Mouse (Mus musculus) frontal cortex, postnatal 36 days (tissue): ENCODE results near the gene Hsd17b14.
A peak's percentile ranks its signal among the peaks of the same experiment; 100 is the strongest.

Experiments used
- DNase-seq, 2 experiments: peaks; one replicate each; pipeline ENCODE4 v3.0.0; 2022; ENCODE audit warnings: low spot score in 2 of 2

The Hsd17b14 gene

DNA sequence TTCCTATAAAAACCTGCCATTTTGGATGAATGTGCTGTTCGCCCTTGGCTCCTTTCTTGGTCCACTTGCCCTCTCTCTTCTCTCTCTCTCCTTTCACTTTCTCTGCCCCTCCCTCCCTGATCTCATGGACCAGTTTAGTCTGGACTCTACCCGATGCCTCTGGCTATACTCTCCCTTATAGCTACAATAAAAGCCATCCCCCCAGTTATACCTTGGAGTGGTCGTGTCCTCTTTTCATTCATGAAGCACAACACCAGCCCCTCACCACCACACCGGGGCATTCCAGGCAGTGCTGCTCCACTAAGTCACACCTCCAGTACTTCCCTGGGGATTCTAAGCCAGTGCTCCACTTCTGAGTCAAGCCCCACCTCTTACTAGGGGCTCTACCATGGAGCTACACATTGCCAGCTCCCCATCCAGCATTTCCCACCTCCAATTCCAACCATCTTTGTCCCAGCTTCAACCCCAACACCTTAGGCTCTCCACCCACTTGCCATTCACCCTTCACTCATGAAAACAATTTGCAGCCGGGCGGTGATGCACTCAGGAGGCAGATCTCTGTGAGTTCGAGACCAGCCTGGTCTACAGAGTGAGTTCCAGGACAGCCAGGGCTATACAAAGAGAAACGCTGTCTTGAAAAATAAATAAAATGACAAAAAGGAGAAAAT lies 12.6 kb downstream of the Hsd17b14 start:
- no peak for DNase-seq

DNA sequence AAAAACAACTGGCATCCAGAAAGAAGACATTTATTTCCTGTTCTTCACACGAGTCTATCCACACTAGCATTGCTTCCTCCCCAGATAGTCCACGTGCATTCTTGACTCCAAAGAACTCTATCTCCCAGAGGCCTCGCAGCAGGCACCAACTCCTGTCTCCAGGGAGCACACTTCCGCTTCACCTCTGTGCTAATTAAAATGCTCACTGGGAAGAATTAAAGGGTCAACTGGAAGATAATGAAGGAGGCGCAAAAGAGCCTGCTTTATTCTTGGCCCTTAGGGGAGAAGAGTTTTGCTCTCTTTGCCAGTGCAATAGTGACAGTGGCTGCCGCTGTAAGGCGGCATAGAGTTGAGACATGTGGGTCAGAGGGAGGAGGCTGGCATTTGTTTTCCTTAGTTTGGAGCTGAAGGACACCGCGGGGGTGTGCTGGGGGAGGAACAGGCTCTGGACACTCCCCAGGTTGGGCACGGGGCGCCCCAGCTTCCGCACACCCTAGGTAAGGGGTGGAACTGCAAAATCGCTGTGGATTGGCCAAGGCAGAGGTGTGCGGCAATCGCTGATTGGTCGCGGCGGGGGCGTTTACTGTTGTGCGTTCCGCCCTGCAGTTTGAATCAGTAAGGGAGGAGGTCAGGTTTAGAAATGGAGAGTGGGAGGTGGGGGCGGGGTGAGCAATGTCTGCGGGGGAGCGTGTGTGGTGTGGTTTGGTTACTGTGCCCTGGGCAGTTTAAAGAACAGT lies 13.3 kb downstream of the Hsd17b14 start:
- peak; percentile 85 to 90 for DNase-seq

DNA sequence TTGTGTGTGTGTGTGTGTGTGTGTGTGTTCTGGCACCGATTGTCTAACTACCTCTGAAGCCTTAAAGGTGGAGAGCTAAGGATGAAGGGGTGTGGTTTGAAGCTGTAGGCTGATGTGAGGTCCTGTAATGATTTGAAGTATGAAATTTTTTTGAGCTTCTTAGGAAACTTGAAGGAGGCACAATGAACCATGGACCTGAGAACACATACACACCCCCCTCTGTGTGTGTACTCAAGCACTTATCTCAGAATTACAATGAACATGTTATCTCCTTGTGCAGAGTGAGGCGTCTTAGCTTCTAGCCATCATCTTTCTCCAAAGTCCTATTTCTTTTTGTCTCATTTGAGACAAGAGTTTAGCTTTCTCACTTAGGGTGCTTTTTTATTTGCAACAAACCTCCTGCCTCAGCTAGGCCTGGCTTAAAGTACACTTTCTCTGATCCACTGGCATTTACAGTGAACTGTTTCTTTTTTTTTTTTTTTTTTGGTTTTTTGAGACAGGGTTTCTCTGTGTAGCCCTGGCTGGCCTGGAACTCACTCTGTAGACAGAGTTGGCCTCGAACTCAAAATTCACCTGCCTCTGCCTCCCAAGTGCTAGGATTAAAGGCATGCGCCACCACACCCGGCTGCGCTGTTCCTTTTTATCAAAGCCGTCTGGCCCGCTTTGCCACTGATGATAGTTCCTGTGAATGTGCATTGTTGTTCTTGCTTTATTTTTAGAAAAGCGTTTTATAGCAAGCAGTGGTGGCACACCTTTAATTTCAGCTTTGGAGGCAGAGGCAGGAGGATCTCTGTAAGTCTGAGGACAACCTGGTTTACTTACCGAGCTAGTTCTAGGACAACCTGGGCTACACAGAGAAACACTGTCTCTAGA lies 14.1 kb downstream of the Hsd17b14 start:
- no peak for DNase-seq

DNA sequence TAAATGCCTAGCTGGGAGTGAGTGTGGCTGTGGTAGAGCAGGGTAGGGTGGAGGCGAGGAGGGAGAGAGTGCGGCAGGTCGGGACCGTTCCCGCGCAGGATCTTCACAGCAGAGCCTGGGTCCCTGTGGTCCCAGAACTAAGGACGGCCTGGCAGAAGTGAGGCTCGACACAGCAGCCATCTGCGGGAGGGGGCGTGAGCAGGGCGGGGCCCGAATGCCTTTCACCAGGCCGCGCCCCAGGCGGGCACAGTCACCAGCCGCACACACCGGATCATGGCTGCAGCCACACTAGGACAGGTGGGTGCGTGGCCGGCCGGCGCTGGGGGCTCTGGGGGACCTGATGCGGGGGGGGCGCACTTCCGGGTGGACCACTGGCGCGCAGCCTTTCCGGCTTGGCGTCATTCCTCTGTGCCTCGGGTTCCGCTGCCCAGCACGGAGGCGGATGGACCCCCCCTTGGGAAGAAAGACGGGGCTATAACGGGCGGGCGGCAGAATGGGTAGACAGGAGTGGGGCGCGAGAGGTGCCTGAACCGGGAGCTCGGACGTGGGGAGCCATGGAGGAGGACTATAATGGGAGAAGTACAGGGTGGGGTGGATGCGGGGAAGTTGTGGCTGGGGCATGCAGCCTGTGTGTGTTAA lies 15.5 kb downstream of the Hsd17b14 start, which contains the start of gene Bcat2:
Bcat2 (plus strand) TSS at position 51 of the 639 bp plus-strand sequence.
- DNase-seq = peak; percentile 51 to 53

DNA sequence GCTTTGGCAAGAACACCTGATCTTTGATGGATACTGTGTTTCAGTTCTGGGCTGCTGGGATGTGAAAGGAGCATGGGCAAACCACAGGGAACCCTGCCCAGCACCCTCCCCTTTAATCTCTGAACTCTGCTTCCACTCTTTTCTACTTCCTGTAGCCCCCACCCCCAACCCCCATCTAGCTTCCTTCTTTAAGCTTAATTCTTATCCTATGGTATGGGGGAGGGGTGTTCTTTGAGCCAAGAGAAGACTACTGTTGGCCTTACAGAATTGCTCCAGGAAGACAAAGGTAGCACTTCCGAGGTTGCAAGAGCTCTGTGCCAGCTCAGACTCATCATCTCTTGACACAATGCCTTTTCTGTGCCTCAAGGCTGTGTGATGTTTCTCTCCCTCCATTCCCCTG lies 17.3 kb downstream of the Hsd17b14 start:
- no peak for DNase-seq

DNA sequence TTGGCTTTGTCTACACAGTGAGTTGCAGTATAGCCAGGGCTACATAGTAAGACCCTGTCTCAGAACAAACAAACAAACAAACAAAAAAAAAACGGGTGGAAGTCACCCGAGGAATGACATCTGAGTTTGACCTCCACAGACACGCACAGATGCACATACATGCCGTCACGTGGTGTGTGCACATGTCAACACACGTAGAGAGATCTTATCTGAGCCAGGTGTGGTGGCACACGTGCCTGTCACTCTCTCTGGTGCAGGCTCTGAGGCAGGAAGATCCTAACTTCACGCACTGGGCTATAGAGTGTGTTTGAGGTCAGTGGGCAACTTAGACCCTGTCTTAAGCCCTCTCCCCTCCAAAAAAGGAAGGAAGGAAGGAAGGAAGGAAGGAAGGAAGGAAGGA lies 19.3 kb downstream of the Hsd17b14 start:
- no peak for DNase-seq

DNA sequence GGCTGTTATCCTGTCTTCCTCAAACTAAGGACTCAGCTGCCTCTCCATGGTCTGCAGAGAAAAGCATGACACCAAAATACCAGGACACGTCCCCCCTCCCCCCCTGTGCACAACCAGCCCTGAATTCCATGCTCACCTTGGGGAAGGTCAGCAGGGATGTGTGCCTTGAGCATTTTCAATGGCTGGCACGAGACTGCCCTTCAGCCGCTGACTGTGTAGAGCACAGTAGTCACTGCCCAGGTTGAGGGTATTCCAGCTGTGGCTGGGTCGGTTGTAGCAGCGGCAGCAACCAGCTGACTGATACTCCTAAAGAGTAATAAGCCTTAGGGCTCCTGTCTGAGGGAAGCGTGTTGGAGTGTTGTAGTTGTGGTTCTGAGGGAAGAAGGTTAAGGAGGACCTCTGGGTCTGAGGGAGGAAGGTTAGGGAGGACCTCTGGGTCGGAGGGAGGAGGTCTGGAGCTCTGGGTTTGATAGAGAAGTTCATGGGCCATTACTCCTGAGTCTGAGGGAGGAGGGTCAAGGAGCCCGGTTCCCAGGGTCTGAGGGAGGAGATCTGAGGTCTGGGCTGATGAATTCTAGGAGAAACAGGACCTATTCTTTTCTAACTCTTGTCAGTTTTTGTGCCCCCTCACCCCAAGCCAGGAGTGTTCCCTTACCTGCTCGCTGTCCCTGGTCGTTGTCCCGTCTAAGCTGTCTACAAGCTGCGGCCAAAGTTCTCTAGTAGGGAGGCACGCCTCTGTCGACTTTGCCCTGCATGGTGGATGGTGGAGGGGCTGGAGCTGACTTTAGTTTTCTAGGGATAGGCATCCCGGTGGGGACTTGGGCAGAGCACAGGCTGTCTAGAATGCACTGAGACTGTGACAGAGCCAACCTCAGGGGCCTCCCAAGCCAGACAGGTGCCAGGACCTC lies 20.0 kb downstream of the Hsd17b14 start:
- DNase-seq = no peak

DNA sequence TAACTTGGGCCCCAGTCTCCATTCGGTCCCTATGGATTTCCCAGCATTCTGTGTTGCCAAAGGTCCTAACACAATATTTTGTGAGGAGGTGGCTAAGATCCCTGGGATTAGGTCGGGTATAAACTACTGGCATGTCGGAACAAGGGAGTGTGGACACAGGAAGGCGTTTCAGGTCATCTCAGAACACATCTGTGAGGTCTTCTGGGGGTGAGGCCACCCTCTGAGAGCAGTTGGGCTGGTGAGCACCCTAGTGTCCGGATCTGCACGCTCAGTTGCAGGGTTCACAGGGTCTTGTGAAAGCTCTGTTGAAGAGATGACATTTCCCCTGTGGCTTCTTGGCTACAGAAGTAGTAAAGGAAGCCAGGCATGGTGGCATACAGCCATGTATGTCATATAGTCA lies 31.2 kb downstream of the Hsd17b14 start:
- DNase-seq = no peak

DNA sequence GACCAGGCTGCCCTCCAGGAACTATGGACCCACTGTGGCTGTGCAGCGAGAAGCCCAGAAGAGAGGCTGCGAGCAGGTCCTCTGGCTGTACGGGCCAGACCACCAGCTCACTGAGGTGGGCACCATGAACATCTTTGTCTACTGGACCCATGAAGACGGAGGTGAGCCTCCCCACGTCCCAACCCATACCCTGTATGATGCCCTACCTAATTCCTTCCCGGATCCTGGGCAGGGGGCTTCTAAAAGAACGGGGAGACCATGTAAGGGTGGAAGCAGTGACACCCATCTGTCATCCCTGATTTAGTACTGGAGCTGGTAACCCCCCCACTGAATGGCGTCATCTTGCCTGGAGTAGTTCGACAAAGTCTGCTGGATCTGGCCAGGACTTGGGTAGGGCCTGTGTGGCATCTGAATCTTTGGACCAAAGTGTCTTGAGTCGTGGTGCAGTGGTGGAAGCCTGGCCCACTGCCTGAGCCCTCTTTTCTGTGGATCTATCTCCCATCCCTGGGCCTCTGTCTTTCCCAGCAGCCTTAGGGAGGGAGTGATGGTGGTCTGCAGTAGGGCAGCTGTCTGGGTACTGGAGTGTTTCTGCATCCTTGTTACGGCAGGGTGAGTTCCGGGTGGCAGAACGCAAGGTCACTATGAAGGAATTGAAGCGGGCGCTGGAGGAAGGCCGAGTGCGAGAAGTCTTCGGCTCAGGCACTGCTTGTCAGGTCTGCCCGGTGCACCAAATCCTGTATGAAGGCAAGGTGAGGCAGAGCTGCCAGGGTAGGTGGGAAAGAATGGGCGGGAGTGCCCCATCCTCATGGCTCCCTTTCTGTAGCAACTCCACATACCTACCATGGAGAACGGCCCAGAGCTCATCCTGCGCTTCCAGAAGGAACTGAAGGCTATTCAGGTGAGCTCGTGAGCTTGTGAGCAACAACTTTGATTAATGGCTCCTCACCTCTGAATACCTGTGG lies 33.2 kb downstream of the Hsd17b14 start:
- no peak for DNase-seq

DNA sequence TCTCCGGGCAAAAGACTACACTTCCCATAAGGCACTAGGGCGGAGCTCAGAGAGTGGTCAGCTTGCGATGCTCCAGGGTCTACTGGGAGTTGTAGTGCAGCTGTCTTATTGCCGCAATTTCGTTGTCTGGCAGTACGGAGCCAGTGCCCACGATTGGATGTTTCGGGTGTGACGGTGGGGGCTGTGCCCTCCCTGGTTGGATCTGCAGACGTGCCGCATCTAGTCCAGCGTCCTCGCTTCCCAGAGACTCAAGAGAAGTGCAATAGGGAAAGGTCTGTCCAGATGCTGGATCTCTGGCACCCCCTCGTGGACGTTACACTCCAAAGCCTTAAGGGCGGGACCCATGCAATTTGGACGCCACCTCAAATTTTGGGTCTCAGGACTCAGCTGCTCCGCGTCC lies 34.5 kb downstream of the Hsd17b14 start:
- DNase-seq = peak; percentile 96 to 98

DNA sequence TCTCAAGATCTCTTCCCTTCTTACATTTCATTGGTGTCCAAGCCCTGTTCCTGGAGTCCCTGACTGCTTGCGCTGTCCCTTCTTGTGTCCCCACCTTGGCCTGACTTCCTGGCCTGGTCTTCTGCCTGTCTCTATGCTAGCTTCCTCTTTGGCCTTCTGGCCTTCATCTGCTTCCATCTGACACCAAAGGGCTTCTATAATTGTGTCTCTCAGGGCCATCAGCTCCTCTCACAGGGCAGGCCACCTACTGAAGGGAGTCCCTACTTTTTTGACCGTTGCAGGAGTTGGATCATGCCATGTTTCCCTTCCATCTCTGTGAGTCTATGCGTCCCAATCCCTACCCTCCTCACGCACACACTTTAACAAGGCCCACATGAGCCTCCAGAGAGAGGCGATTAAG lies 35.2 kb downstream of the Hsd17b14 start:
- DNase-seq = no peak

DNA sequence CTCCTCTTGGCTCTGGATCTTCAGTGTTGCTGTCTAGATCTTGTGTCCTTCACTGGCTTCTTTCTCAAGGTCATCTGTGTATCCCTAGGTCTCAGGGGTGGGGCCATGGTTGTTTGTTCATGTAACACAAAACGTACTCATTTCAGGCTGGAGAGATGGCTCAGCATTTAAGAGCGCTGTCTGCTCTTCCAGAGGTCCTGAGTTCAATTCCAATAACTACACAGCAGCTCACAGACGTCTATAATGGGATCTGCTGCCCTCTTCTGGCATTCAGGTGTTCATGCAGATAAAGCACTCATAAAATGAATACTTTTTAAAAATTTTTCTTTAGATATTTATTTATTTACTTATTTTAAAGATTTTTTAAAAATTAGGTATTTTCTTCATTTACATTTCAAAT lies 36.2 kb downstream of the Hsd17b14 start:
- no peak for DNase-seq

DNA sequence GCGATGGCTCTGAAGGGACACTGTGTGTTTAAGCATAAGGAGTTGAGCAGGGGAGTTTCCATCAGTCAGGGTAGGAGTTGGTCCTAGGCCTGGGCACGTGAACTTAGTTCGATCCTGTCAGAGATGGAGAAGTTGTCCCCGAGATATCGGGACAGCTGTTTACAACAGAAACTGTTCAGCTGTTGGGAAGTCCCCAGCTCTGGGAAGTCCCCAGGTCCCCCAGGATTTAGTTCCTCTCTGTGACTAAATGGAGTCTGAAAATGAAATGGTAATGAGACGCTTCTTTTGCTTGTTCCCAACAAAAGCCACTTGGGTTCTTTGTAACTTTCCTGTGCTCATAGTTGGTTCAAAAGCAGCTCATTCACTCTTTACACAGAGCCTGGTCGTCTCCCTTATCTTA lies 37.2 kb downstream of the Hsd17b14 start:
- DNase-seq = no peak

DNA sequence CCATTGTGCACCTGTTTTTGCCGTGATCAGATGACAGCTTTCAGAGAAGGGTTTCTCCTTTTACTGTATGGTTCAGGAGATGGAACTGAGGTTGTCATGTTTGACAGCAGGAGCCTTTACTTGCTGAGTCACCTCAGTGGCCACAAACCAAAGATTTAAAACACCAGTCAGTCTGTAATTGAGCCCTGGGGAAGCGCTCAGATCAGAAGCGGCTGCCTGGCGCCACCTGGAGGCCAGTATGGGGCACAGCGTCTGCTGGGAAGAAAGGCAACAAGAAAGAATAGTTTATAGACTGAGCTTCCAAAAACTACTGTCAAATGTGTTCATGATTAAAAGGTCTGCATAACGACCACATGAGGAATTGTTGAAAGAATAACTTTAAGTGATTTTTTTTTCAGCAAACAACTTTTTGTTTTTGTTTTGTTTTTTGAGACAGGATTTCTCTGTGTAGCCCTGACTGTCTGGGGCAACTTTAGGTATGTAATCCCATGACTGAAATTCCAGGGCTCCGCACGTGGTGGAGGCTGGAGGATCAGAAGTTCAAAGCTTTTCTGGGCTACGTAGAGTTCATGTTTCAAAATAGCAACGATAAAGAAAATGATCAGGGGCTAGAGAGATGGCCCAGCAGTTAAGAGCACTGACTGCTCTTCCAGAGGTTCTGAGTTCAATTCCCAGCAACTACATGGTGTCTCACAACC lies 38.6 kb downstream of the Hsd17b14 start:
- peak; percentile 62 to 80 for DNase-seq

DNA sequence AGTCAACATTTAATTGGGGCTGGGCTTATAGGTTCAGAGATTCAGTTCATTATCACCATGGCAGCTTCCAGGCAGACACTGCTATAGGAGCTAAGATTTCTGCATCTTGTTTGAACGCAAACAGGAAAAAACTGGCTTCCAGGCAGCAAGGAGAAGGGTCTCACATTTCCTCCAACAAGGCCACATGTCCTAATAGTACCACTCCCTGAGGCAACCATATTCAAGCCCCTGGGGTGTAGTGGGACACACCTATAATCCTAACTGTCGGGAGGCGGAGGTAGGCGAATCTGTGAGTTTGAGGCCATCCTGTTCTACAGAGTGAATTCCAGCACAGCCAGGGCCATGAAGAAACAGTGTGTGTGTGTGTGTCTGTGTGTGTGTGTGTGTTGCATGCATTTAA lies 40.5 kb downstream of the Hsd17b14 start:
- no peak for DNase-seq

DNA sequence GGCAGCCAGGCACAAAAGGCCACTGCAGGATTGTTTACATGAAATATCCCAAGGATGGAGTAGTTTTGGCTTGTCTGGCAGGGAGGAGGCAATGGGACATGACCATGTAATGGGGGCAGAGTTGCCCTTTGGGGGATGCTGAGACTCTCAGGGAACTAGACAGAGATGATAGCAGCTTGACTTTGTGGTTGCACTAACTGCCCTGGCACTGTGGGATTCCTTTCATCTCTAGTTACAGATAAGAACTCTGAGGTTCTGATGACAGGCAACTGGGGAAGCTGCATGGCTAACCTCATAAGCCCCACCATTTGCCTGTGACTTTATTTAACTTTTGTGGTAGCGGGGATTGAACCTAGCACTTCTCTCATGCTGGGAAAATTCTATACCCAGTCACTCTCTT lies 41.4 kb downstream of the Hsd17b14 start:
- DNase-seq = no peak

DNA sequence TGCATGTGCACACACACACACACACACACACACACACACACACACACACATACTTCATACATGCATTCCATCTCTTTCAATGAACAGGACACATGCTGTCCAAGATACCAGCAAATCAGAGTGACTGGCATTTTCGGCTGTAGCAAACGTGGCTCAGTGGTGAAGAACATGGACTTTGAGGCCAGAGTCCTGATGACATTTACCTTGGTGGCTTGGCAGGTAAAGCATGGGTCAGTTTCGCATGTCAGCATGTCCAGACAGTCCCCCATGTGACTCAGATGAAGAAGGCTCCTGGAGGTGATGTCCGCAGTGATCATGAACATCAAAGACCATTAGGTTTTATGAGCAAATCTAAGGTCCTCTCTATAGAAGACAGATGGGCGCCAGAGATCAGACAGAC lies 42.3 kb downstream of the Hsd17b14 start:
- no peak for DNase-seq

DNA sequence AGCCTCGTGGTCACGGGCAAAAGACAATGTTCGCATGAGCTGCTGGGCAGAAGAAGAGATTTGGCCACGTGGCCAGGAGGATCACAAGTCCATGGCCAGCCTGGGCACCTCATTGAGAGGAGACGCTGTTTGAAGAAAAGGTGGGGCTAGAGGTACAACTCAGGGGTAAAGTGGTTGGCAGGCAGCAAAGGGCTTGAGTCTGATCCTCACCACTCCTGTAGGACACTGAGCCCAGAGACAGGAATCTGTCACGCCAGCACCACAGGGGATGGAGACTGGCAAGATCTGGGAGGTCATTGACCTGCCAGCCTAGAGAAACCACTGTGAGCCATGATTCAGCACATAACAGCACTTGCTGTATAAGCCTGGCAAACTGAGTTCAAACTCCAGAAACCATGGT lies 42.8 kb downstream of the Hsd17b14 start:
- no peak for DNase-seq
